Mouse (Mus musculus) heart, adult 11 months (tissue): ENCODE measurements around the gene Hap1.
A peak's percentile ranks its signal among the peaks of the same experiment; 100 is the strongest.

Experiments
- DNase-seq: peaks from one replicate; pipeline ENCODE4 v3.0.0; 2022

The Hap1 gene

DNA sequence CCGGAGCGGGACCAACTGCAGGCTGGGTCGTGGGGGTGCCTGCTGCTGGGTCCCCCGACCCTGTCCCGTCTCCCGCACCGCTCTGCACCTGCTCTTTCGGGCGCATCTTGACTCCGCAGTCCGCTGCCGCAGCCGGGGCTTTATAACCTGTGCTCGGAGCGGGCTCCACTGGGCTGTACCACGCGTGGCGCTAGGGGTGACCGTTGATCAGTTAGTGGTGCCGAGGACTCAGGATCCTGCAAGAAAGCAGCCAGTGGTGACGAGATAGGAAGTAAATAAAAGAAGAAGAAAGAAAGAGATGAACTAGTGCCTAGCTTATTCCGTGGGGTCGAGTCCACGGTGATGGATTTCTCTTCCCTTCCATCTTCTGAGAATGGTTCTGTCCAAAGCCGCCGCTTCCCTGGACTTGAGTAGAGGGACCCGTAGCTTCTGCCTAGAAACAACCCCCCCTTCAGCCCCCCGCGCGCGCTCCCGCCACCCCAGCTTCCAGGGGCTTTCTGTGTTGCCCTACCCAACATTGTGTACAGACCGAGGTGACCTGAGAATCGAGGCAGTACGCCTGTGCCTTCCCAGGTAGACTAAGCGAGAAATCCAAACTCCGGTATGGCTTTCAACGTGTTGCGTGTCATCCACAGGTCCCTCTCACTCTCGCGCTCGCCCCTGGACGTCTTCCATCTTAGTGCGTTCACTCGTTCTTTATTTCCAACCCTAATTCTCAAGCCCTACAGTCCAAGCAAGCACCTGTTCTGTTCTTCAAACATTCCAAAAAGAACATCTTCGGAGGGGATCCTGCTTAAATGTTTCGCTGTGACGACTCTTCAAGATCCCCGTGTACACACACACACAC, at the start of gene Hap1:
TSS of gene Hap1 (minus strand) at position 157 of the 847 bp plus-strand sequence.
- DNase-seq: peak; percentile 97

DNA sequence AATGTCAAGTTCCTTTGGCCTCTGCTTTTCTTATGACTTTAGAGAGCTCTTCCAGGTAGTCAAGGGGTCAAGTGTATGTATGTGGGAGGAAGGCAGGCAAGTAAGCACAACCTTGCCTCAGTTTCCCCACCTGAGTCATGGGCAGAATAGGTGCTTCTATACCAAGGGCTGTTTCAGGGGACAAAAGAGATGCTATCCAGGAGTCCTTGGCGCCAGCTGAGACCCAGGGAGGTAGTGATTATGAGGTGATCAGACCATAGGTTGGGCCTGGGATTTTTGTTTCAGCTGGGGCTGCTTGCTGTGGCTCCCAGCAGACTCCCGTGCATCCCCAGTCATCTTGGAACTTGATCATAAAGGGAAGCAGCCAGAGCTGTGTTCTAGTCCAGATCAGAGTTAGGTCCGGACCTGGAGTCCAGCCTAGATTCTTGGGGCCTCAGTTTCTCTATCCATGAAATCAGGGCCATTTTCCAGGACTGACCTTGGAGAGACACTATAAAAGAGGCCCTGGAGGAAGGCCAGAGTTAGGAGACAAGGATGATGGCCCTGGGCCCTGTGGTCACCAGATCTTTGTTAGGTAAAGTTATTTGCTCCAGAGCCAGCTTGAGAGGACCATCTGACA, 48.6 kb upstream of the Hap1 start:
- DNase-seq: peak; percentile 91

DNA sequence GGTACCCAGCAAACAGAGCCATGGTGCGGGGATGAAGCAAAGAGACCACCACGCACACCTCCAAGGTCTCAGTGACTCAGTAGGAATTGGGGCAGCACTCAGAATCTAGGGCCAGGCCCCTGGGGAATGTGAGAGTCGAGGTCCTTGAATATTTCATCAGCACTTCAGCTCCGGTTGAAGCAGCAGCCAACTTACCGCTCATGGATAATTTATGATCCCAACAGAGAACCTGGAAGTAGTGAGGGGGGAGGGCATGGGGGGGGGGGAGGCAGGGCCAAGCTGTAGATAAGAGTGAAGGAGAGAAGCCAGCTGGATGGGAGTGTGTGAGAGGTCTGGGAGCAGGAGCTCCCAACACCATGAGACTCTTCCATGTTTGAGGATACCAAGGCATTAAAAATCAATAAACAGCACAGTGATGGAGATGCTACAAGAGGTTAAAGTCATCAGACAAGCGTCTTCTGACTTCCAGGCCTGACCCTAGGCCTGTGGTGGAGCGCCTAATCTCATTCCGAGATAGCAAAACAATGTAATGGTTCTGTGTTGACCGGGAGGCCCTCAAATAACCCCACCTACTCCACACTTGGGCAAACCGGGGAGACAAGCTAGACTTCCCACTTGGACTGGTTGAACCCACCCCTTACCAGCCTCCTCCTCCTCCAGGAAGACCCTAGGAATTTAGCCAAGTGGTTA, 47.7 kb upstream of the Hap1 start:
- peak; percentile 92 for DNase-seq

GRCm38 (mm10) chr11:100402682-100403081, 46.8 kb upstream of the Hap1 start:
- DNase-seq: peak; percentile 93

- peak; percentile 98 for DNase-seq
Observed at GRCm38 (mm10) chr11:100402240-100402639, 46.3 kb upstream of the Hap1 start.

DNA sequence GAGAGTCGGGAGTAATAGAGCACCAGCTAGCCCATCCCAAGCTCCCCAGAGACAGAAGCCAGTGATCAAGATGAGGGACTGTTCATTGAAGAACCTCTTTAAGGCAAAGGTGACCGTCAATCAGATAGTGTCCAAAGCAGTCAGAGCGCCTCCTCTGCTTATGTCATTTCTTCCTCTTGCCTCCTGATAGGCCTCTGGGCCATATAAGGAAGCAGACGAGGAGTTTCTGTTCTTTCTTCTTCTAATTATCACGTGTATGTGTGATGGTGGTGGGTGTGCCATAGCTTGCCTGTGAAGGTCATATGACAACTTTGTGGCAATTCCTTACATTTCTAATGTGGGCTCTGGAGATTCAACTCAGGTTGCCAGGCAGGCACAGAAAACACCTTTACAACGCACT, 44.9 kb upstream of the Hap1 start:
- DNase-seq: peak; percentile 93

GRCm38 (mm10) chr11:100399727-100400538, 44.0 kb upstream of the Hap1 start:
- DNase-seq: peak; percentile 96

DNA sequence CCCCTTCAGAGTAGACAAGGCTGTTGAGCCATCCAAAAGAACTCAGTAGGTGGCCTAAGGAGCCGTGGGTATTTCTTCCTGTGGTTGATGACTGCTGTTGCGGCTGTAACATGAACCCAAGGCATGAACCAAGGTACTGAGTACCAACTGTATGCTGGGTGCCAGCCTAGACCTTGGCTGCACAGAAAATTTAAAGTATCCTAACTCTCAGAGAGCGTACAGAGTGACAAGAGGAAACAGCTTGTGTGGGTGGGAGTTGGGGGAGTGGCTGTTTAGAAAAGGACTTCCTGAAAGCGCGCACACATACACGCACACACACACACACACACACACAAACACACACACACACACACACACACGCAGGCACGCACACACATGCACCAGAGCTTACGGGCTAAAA, 43.4 kb upstream of the Hap1 start:
- peak; percentile 92 for DNase-seq

DNA sequence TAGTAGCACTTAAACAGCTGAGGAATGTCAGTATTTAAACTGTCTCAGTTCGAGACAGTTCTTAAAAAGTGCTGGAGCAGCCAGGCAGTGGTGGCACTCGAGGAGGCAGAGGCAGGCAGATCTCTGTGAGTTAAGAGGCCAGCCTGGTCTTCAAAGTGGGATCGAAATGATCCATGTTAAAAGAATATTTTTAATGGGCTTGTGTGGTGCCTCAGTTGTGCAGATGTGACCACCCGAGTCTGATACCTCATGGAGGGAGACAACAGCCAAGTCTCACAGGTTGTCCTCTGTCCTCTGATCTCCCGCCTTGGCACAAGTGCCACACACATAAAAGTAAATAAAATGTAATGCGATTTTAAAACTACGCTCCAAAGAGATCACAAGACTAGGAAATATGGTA, 42.6 kb upstream of the Hap1 start:
- no peak for DNase-seq

DNA sequence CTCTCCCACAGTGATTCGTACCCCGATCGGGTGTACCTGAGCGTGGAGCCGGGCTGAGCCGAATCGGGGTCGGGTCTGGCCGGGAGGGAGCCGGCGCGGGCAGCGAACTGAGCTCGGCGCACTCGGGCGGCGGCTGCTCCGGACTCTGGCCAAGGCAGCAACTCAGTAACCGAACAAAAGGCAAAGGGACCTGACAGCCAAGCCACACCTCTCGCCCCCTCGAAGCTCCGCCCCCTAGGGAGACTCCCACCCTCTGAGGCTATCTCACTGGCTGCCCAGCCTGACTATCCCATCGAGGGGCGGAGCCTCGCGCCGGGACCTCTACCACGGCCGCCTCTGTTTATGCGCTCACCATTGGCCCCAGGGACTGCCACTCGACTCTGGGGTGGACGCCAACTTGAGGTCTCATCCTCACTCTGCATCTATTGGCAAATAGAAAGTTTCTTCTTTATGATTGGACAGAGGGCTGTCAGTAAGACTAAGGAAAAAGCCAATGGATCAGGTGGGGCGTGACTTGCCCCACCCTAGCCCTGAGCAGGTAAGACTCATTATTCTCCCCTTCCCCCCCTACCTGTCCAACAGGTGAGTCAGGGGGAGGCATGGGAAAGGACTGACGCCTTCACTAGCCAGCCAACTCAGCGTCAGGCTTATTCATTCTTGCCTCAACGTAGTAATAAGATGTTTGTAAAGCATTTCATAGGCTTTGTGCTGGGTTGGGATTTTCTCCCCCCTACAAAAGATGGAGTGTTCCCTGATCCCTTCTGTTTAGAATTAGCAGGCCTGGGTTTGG, 41.9 kb upstream of the Hap1 start, which contains the start of gene Jup:
TSS of gene Jup (minus strand) at position 164 of the 790 bp plus-strand sequence.
- peak; percentile 100 for DNase-seq

DNA sequence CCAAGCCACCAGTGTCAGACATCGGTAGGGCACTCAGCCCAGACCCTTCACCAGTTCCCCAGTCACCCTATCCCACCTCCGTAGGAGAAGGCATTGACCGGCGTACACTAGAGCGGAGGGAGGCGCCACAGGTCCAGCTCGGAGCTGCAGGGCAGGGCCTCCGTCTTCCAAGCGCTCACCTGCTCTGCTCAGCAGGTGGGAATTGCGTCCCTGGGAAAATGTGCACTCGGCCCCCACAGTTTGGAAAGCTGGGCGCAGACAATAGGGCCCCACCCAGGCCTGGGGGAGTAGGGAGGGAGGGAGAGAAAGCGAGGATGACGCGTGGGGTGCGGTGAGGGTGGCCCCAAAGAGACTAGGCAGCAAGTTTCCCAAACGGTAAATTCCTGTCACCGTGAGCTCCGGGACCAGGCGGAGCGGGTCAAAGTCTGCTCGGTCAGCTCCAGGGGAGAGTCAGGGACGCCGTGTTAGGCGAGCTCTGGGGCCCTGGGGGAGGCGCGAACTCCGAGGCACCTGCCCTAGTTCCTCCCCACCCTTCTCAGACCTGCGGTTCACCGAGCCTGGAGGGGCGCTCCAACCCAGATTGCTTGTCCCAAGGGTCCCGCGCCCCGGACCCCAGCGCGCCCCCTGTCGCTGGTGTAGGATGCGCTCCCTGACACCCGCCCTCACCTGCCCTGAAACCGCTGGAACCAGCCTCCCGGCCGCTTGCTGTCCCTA, 41.1 kb upstream of the Hap1 start:
- peak; percentile 98 for DNase-seq

- peak; percentile 98 for DNase-seq
Observed at GRCm38 (mm10) chr11:100395861-100396631, 40.1 kb upstream of the Hap1 start.

GRCm38 (mm10) chr11:100395200-100395599, 39.3 kb upstream of the Hap1 start:
- peak; percentile 99 for DNase-seq

DNA sequence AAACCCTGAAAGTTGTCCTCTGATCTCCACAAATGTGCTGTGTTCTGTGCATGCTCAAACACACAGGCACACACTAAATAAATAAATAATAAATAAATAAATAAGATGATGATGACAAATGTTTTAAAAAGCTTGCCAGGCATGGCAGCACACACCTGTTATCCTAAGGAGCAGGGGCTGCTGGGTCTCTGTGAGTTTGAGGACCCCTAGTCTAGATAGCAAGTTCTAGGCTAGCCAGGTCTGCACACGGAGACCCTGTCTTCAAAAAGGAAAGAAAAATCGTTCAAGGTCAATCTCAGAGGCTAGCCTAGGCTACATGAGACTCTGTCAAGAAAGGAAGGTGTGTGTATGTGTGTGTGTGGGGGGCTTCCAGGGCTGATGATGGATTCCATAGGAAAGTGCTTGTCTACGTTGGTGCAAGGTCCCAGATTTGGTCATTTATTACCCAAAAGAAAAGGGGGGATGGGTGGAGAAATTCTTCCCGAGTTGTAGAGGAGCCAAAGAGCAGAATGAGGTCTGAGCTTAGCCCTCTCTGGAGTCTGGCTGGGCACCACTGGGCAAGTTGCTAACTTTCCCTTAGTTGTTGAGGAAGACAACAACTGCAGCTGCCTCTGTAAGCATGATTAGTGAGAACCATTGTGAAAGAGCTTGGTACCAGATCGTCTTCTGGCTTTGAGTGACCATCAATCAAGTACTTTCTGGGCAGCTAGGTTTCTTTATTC, 38.6 kb upstream of the Hap1 start:
- no peak for DNase-seq

DNA sequence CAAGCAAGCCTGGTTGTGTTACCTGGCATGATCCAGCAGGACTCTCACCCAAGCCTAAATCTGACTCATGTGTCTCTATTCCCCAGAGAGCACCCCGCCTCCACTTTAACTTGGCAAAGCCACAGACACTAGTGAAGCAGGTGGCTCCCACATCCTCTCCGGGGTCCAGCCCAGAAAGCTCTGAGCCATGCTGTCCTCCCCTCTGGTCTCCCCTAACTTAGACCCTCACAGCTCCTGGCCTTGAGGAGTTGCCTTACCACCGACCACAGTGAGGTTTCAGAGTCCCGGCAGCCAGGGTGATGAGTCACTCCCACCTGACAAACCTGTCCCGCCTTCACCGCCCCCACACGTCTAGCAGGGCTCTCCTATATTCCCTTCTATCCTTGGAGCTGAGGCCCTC, 37.8 kb upstream of the Hap1 start:
- peak; percentile 96 for DNase-seq

- DNase-seq: peak; percentile 90
Observed at GRCm38 (mm10) chr11:100392958-100393357, 37.0 kb upstream of the Hap1 start.

DNA sequence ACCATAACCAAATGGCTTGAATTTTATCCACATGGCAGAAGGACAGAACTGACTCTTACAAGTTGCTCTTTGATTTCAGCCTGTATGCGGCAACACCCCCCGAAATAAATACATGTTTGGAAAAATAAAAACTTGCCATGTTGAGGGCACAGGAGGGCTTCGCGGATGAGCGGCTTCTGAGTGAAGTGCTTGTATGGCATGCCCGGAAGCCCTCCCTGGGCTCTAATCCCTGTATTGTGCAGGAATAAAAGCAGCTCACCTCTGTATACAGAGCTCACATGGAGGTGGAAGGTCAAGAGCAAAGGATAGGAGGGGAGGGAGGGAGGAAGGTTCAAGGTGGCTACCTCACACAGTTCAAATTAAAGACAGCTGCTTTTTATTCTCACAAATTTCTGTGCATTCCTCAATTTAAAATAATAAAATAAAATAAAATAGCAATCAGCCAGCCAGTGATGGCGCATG, 36.0 kb upstream of the Hap1 start:
- peak; percentile 91 for DNase-seq

- DNase-seq: peak; percentile 100
Observed at GRCm38 (mm10) chr11:100391081-100391883, 35.4 kb upstream of the Hap1 start.
